Mouse (Mus musculus) CH12.LX (cell line): ENCODE data around the gene Ncdn.

ENCODE experiments used
- CTCF ChIP-seq, 2 experiments: IDR thresholded peaks in 1 of 2; conservative IDR thresholded peaks in 1 of 2; 2 replicates each; pipeline ENCODE4 v1.5.1; 2011 to 2012; ENCODE audit warnings: low read depth in 2 of 2, low read length in 2 of 2, improper control_type of control experiment in 1 of 2, inconsistent platforms in 1 of 2, mild to moderate bottlenecking in 1 of 2, moderate library complexity in 1 of 2
- JUN ChIP-seq: IDR thresholded peaks from 2 replicates; pipeline ENCODE4 v1.6.1; 2011; ENCODE audit warnings: low read depth, mild to moderate bottlenecking, low read length, improper control_type of control experiment, moderate library complexity; ENCODE audit not compliant: insufficient read depth
- MYC ChIP-seq: IDR thresholded peaks from 2 replicates; pipeline ENCODE4 v1.6.1; 2011; ENCODE audit warnings: low read depth, mild to moderate bottlenecking, improper control_type of control experiment, low read length
- POLR2A ChIP-seq: IDR thresholded peaks from 2 replicates; pipeline ENCODE4 v1.6.1; 2011; ENCODE audit warnings: low read depth, mild to moderate bottlenecking, improper control_type of control experiment, low read length

GRCm38 (mm10) chr4:126770831-126771230 lies 17.6 kb upstream of the Ncdn start:
- TF ChIP-seq CTCF (conservative IDR thresholded peaks at IDR 0.05 in 1 of 2, IDR thresholded peaks at IDR 0.05 in 1 of 2; ENCODE audit: low read depth in 2 of 2, low read length in 2 of 2): no peak
- TF ChIP-seq JUN: no peak
- no peak for TF ChIP-seq POLR2A
- no peak for TF ChIP-seq MYC
